Mouse (Mus musculus): ENCODE measurements around the gene Lamc1.

DNA sequence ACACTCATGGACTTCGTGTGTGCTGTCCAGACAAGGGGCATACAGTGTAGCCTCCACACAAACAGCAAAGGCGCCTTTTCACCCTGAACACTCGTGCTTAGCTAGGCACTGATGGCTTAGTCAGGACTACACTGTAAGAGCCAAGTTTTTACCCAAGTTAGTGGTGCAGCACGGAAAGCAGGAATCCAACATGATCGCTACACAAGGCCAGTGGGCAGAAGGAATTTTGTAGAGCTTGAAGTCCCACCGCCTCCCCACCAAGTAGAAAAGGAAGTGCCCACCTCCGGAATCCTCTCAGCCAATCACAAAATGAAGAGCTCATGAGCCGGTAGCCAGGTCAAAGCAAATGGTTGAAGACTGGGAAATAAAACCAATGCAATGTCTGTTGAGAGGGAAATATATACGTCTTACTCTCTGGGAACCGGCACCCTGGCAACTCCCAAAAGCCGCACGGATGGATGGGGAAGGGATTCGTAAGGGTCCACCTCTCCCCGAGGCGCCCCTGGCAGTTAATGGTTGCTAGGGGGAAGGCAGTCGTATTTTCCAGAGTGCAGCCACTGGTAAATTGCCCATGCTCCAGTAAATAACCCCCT, 13.2 kb upstream of the Lamc1 start:
- TF ChIP-seq CTCF (IDR thresholded peaks at IDR 0.05; ENCODE audit: low read depth), result no peak
- TF ChIP-seq EP300 (IDR thresholded peaks at IDR 0.05; ENCODE audit: low read depth), result no peak
